Mouse (Mus musculus) liver, adult 2 months (tissue): ENCODE data around the gene Gm1604a.
"Not testable (repeated sequence)": the region's sequence is repeated elsewhere in the genome, so short reads cannot be mapped to it uniquely, and the experiment has no call there.

Experiments used
- CTCF ChIP-seq: fragments of 200-500 bp; IDR thresholded peaks from 2 replicates; pipeline ENCODE4 v1.5.1; 2011; ENCODE audit warnings: low read depth, low read length, control low read depth
- POLR2A ChIP-seq: fragments of 200-500 bp; IDR thresholded peaks from 2 replicates; pipeline ENCODE4 v1.6.1; 2011; ENCODE audit warnings: low read length, control low read depth; ENCODE audit not compliant: insufficient read depth; ENCODE audit errors: extremely low read depth

GRCm38 (mm10) chr17:6995504-6995903 lies 29.9 kb upstream of the Gm1604a start:
- not testable (repeated sequence) for TF ChIP-seq CTCF, POLR2A
